Mouse (Mus musculus): Measurements from ENCODE around the gene Sfmbt1.
A peak's percentile ranks its signal among the peaks of the same experiment; 100 is the strongest.

DNA sequence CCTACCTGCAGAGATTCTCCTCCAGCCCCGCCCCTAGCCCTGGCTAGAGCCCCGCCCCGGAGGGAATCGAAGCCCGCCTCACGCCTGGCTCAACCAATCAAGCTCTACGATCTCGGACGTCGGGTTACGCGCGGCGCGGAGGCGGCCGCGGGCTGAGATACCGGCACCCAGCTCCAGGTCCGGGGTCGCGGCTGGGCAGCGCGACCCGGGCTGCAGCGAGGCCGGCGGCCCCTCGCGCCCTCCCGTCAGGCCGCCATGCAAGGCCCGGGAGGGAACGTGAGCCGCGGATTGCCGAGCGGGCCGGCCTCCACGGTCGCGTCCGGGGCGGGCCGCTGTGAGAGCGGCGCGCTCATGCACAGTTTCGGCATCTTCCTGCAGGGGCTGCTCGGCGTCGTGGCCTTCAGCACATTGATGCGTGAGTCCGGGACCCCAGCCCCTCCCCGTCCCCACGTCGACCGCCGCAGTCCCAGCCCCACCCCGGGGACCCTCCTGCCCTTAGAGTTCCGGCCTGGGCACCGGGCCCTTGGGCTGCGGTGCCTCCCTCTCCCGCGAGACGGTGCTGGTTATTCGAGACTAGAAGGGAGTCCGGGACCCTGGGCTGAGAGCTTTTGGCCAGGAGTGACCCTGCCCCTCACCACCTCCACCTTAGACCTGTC lies 111.0 kb downstream of the Sfmbt1 start, which contains the start of gene Tmem110:
- peak; percentile 63; the same call in 1 of the 2 replicates for TF ChIP-seq CHD2 (IDR thresholded peaks at IDR 0.05; ENCODE audit: low read depth, low read length)
- TF ChIP-seq MAFK (IDR thresholded peaks at IDR 0.05; ENCODE audit: insufficient read depth, low read depth, low read length) = no peak
- no peak for TF ChIP-seq ZNF384 (IDR thresholded peaks at IDR 0.05; ENCODE audit: low read depth, low read length)
- no peak for TF ChIP-seq ZC3H11A (IDR thresholded peaks at IDR 0.05; ENCODE audit: borderline replicate concordance, low read depth, low read length)

All from ES-E14 (cell line).